Mouse (Mus musculus): Measurements from ENCODE around the gene Olfr785.
"Not testable (repeated sequence)": the region's sequence is repeated elsewhere in the genome, so short reads cannot be mapped to it uniquely, and the experiment has no call there.

Olfr785 gene

GRCm38 (mm10) chr10:129405126-129405525 is at the start of gene Olfr785:
Gene Olfr785, plus strand, starts transcription at chr10:129405426.
- no peak for DNase-seq

DNA sequence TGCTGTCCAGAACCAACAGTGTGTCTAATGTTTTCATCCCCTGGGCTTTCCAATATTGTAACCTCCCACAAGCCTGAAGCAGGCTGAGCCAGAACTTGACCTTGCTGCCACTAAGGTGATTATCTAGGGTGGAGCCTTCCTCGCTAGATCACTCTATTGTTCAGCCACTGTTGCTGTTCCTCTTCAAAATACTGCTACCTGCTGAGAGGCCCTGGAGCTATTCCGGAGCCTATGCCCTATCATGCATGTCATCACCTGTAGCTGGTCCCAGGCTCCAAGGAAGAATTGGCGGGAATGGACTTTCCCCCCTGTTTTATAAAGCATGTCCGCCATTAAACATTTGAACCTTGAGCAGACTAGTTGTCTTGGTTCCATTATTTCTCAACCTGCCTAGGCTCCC is 48.7 kb upstream of the Olfr785 start:
- DNase-seq, result not testable (repeated sequence)

GRCm38 (mm10) chr10:129357307-129357706 is 47.9 kb upstream of the Olfr785 start:
- DNase-seq, result no peak

DNA sequence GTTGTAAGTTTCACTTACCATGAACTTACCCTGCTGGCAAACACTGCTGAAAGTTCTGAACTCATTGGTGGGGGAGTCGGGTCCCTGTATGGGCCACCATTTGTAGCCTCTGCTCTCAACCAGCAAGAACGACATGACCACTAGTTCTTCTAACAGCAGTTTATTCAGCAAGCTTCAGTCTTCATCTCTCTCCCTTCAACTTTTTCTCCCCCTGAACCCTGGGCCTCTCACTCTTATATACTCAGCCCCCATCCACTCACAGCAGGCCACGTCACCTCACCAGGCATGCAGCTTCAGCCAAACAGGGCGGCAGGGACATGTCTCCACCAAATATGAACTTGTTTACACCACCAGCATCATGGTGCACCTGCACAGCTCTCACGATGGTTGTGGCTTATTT is 31.2 kb upstream of the Olfr785 start:
- not testable (repeated sequence) for DNase-seq

DNA sequence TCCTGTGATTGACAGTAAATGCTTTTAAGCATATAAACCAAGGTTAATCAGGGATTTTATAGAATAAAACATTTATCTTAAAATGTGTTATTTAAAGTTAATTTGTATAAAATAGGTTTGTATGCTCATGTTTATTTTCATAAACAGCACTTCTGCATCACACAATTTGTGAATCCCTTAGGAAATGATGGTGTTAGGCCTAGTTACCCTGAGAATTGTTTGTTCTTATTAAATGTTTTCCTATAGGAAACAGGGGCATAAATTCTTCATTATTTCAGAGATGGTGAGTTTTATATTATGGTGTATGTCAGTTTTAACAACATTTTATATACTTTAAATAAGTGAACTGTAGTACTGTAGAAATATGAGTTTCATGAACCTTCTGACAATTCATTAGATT is 21.4 kb upstream of the Olfr785 start, which contains the start of gene Olfr784:
Gene Olfr784 (plus strand): TSS at position 301 of the 400 bp plus-strand sequence.
- DNase-seq, result no peak

GRCm38 (mm10) chr10:129400892-129401291 is 4.3 kb upstream of the Olfr785 start:
- no peak for DNase-seq

DNA sequence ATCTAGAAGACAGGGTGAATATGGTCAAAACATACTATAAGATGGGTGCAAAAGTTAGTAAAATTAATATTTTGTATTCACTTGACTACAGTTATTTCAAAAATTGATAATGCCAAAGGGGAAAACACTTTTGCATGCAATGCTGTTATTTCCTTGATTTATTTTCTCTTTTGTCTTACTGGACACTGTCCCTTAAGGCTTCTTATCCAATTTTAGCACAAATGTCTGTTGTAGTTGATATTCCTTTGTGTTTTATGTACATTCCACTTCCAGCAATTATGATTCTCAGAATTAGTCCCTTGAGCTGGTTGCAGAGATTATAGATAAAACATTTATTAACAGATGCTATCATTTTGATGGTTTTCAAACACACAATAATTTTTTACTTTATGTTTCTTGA is 21.8 kb downstream of the Olfr785 start, which contains the start of gene Olfr786:
Gene Olfr786 (plus strand): TSS at position 301 of the 400 bp plus-strand sequence.
- no peak for DNase-seq
